Mouse (Mus musculus) heart, embryonic 14.5 days (tissue): ENCODE results near the gene Gbp8. TPM values are rescaled to one million over a fixed set of nuclear protein-coding genes. Genes with fewer than 3 reads are reported as not detected.
A peak's percentile ranks its signal among the peaks of the same experiment; 100 is the strongest.

Experiments
- ATAC-seq: fragments of 200-750 bp; cut with Nextera tagmentation; 2 replicates; pipeline ENCODE4 v1.8.0; 2017; ENCODE audit warnings: low read depth, moderate TSS enrichment; ENCODE audit not compliant: insufficient number of reproducible peaks, insufficient read depth, low FRiP score
- H3K27ac ChIP-seq, 2 experiments: fragments of 200-500 bp in 1 of 2; fragments of 300-500 bp in 1 of 2; sonication (generic) in 1 of 2; replicated peaks in 1 of 2; 2 replicates each; pipeline ENCODE4 v1.5.1; 2012 to 2014; ENCODE audit warnings: low read depth in 2 of 2, low read length in 2 of 2, control low read depth in 1 of 2, mild to moderate bottlenecking in 1 of 2, mixed read lengths in 1 of 2; ENCODE audit not compliant: control insufficient read depth in 1 of 2, insufficient read depth in 1 of 2
- H3K27me3 ChIP-seq: fragments of 300-500 bp; sonication (generic); 2 replicates; pipeline ENCODE4 v1.6.1; 2014; ENCODE audit warnings: mild to moderate bottlenecking, low read length, control low read depth; ENCODE audit not compliant: control insufficient read depth, insufficient read depth
- H3K36me3 ChIP-seq: fragments of 300-500 bp; sonication (generic); 2 replicates; pipeline ENCODE4 v1.6.1; 2014; ENCODE audit warnings: mild to moderate bottlenecking, control low read depth, low read length, mixed read lengths; ENCODE audit not compliant: control insufficient read depth, insufficient read depth
- H3K4me1 ChIP-seq, 2 experiments: fragments of 200-500 bp in 1 of 2; fragments of 300-500 bp in 1 of 2; sonication (generic) in 1 of 2; 2 replicates each; pipeline ENCODE4 v1.6.1; 2012 to 2014; ENCODE audit warnings: low read length in 2 of 2, control low read depth in 1 of 2, mixed read lengths in 1 of 2; ENCODE audit not compliant: control insufficient read depth in 2 of 2, insufficient read depth in 2 of 2
- H3K4me2 ChIP-seq: fragments of 300-500 bp; sonication (generic); 2 replicates; pipeline ENCODE4 v1.6.1; 2014; ENCODE audit warnings: mild to moderate bottlenecking, low read length
- H3K4me3 ChIP-seq, 2 experiments: fragments of 200-500 bp in 1 of 2; fragments of 300-500 bp in 1 of 2; sonication (generic) in 1 of 2; 2 replicates each; pipeline ENCODE4 v1.5.1; 2012 to 2014; ENCODE audit warnings: low read length in 2 of 2, mild to moderate bottlenecking in 2 of 2, control low read depth in 1 of 2, low read depth in 1 of 2, moderate library complexity in 1 of 2; ENCODE audit not compliant: control insufficient read depth in 1 of 2, insufficient read depth in 1 of 2
- H3K9ac ChIP-seq: fragments of 300-500 bp; sonication (generic); 2 replicates; pipeline ENCODE4 v1.6.1; 2014; ENCODE audit warnings: mild to moderate bottlenecking, low read length
- H3K9me3 ChIP-seq: fragments of 300-500 bp; sonication (generic); 2 replicates; pipeline ENCODE4 v1.6.1; 2016; ENCODE audit warnings: low read length, control low read depth; ENCODE audit not compliant: control insufficient read depth
- WGBS: fragments of 180-500 bp; shearing (Covaris S2); extraction: QIAGEN DNeasy Blood & Tissue Kit; methylation state at CpG from one replicate; pipeline ENCODE4 v1.1.7; 2014; 5-methylcytosine and 5-hydroxymethylcytosine counted together
- polyA plus RNA-seq: library from polyadenylated mRNA; unstranded; fragments of >200 nt; fragmentation: Nextera tagmentation; extraction: Ambion mirVana; gene quantifications from 2 replicates; pipeline ENCODE4 v1.2.1, GENCODE M21; 2014

Gbp8 gene
- polyA plus RNA-seq, 1 experiment from 2014 or later: 2.2 TPM

DNA sequence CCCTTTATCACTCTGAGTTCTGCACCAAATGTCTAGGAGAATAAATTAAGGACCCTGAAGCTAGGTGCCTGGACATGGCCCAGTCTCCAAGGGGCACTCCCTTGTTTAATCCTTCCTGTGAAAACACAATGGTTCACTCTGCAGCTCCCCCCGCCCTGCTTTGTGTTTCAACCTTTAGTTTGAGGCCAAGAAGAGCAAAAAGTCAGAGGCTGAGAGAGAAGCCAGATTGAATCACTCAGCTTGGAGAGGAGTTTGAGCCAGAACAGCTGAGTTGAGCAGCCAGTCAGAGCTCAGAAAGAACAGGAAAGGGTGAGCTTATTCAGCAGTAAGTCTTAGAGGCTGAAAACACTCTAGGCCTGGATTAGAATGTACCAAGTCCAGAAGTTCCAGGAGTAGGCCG is 151.3 kb downstream of the Gbp8 start:
- no peak overlapping the region for H3K27ac ChIP-seq
- H3K4me3 ChIP-seq: no peak overlapping the region
- no peaks in the 10 kb centered on the region for H3K27me3 ChIP-seq
- H3K36me3 ChIP-seq: no peaks in the 10 kb centered on the region
- no peak for ATAC-seq
- H3K4me2 ChIP-seq: no peak overlapping the region
- H3K9ac ChIP-seq: no peak overlapping the region
- 74% methylated on average over 2 of the region's 2 CpGs for WGBS
- H3K4me1 ChIP-seq: no peaks in the 10 kb centered on the region
- H3K9me3 ChIP-seq: no peaks in the 10 kb centered on the region

DNA sequence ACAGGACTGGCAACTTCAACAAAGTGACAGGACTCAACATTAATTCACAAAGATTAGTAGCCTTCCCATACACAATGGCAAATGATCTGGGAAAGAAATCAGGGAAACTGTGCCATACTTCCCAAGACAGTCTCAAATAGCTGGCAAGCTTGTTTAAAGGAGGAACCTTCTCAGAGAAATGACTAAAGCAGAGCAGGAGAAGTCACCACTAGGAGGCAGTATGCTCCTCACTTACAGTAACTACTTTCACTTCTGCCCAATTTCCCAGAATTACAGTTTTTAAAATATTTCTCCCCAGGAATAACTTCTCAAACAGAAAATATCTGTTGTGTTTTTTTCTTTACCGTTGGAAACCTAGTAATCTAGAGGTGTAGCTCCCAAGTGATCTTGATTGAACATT is 152.6 kb downstream of the Gbp8 start:
- Histone ChIP-seq H3K9me3 (no peaks in the 10 kb centered on the region), H3K4me1 (no peaks in the 10 kb centered on the region), H3K27me3 (no peaks in the 10 kb centered on the region), H3K36me3 (no peaks in the 10 kb centered on the region), H3K4me2 (no peak overlapping the region), H3K27ac (no peak overlapping the region), H3K9ac (no peak overlapping the region), H3K4me3 (no peak overlapping the region)
- WGBS: 38% methylated on average over 1 of the region's 1 CpGs
- no peak for ATAC-seq

DNA sequence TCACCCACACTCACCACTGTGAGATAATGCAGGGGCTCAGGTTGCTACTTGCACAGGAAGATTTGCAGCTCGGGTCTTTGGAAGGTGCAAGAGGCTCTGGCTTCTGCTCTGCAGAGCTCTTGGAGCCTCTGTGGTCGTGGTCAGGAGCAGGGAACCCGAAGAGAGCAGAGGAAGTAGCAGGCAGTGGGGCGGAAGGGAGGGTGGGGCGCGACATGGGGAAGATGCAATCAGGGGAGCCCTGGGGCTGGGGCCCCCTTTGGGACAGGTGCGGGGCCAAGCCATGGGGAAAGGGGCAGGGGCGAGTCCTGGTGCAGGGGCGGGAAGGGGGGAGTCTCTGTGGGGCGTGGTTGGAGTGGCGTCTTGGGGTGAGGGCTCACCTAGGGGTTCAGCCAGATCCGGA is 156.8 kb downstream of the Gbp8 start, which contains the start of gene Abcg3:
Gene Abcg3 (minus strand): TSS at position 184 of the 400 bp plus-strand sequence.
- H3K4me1 ChIP-seq: no peaks in the 10 kb centered on the region
- ATAC-seq: no peak
- no peaks in the 10 kb centered on the region for H3K9me3 ChIP-seq
- WGBS: 30% methylated on average over 12 of the region's 12 CpGs
- no peak within 1 kb of the TSS for H3K9ac ChIP-seq
- H3K27me3 ChIP-seq: no peaks in the 10 kb centered on the region
- peak within 1 kb of the TSS in 1 of 2 experiments; percentile 30 for H3K4me3 ChIP-seq
- H3K27ac ChIP-seq: no peak within 1 kb of the TSS
- H3K4me2 ChIP-seq: peak within 1 kb of the TSS; percentile 58
- no peaks in the 10 kb centered on the region for H3K36me3 ChIP-seq

DNA sequence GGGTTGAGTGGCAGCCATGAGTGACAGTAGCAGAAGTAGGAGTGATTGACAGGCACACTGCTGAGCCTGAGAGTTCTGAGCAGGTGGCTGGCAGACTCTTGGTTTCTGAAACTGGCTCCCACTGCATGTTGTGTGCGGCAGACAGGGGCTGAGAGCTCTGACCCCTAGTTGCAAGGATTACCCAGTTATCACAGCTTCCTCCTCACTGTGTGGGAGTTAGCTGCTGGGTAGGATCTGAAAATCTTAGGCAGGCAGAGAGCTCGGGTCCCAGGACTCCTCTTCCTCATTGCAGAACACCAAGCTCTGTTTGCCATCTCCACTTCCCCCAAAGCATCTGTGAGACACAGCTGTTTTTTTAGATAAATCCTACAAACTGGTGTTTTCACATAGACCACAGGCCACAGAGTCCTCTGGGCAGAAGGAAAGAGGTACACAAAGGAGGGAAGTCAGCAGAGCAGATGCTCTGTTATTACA is 160.3 kb downstream of the Gbp8 start:
- Histone ChIP-seq H3K4me2 (no peak overlapping the region), H3K27ac (no peak overlapping the region), H3K4me1 (no peaks in the 10 kb centered on the region), H3K4me3 (no peak overlapping the region), H3K9ac (no peak overlapping the region), H3K9me3 (no peaks in the 10 kb centered on the region), H3K27me3 (no peaks in the 10 kb centered on the region), H3K36me3 (no peaks in the 10 kb centered on the region)
- 45% methylated on average over 2 of the region's 2 CpGs for WGBS
- ATAC-seq: no peak

Other genes with a start within 250 kb of the Gbp8 start
- 0.40 and 0.62 TPM in 2 replicates for gene Abcg3, start 156.8 kb downstream of the Gbp8 start, polyA plus RNA-seq
- gene Gbp9, start within 50 bp of the Gbp8 start, polyA plus RNA-seq: 6.1 and 6.5 TPM in 2 replicates
- gene Gbp4, start within 50 bp of the Gbp8 start, polyA plus RNA-seq: 5.3 and 6.2 TPM in 2 replicates
- gene Gbp10, start 100.0 kb upstream of the Gbp8 start, polyA plus RNA-seq: not detected in 2 replicates
- gene Gm43302, start 154.2 kb upstream of the Gbp8 start, polyA plus RNA-seq: 0.15 TPM in 1 of 2 replicates, not detected in the other
- gene Gbp6, start 154.2 kb upstream of the Gbp8 start, polyA plus RNA-seq: 2.2 and 2.4 TPM in 2 replicates